In the genomic region with DNA sequence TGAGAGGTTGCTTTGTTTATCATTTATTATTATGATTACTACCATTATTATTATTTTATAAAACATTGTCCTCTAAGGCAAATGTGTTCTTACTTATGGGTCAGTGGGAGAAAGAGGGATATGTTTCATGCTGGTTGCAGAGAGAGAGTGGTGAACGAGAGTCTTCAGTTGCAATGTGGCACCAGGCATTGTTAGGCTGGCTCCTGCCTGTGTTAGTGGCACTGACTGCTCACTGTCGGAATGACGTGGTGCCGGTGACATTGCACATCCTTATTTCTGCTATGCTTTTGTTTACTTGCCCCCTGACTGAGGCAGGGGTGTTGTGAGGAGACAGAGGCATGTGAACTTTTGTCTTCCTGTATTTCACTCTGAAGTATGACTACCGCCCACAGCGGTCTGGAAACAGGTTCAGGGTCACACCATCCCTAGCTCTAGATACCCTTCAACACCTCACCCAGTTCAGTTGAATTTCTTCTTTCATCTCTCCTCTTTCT, we compare ENCODE assay signal across 14 mouse cellular contexts.
"Had no signal": no experiment of that assay in that cellular context is flagged by ENCODE, and none has a peak within 500 bp of the region (broad histone marks: within the 10 kb centered on the region; RNA-seq: fewer than 3 reads in every experiment).

No protein-coding gene starts in this region.

- H3K27ac ChIP-seq: kidney, postnatal 0 days; limb, embryonic 13.5 days; liver, embryonic 14.5 days; midbrain, embryonic 12.5 days; stomach, embryonic 15.5 days had no signal

- H3K9me3 ChIP-seq: limb, embryonic 13.5 days; midbrain, embryonic 12.5 days; stomach, embryonic 15.5 days had no signal

- H3K27me3 ChIP-seq: midbrain, embryonic 12.5 days; stomach, embryonic 15.5 days had no signal

- H3K9ac ChIP-seq: limb, embryonic 13.5 days; liver, embryonic 14.5 days; midbrain, embryonic 12.5 days; stomach, embryonic 15.5 days had no signal

- H3K4me2 ChIP-seq: limb, embryonic 13.5 days; midbrain, embryonic 12.5 days; stomach, embryonic 15.5 days had no signal

- H3K4me3 ChIP-seq: limb, embryonic 13.5 days; midbrain, embryonic 12.5 days; stomach, embryonic 15.5 days had no signal

- H3K36me3 ChIP-seq: limb, embryonic 13.5 days; midbrain, embryonic 12.5 days; stomach, embryonic 15.5 days had no signal

- DNase-seq: kidney, adult 9 months; kidney, postnatal 36 days; layer of hippocampus, adult 9-11 months; layer of hippocampus, postnatal 36 days; lung, adult 18-20 months; lung, postnatal 36 days; right cerebral cortex, postnatal 14 days; thymus, adult 2 months; thymus, postnatal 25 days had no signal
